Mouse (Mus musculus): ENCODE measurements at regions not wholly inside any gene's neighbourhood (a gene's known extent, or its start where the extent isn't known, plus 50 kb on each side); places are given as distances from the start of the nearest gene placed in this dataset.
"Not testable (repeated sequence)": the region's sequence is repeated elsewhere in the genome, so short reads cannot be mapped to it uniquely, and the experiment has no call there.

- in situ Hi-C loops (cut with MboI, MseI) = no loop called here
Measured at GRCm38 (mm10) chr1:65509003-65509402, 227.1 kb downstream of the Pth2r start.

GRCm38 (mm10) chr1:65535674-65536073, 253.8 kb downstream of the Pth2r start:
- in situ Hi-C loops (cut with MboI, MseI) = no loop called here

- in situ Hi-C loops (cut with MboI, MseI) = no loop called here
Measured at GRCm38 (mm10) chr1:65538509-65538908, 256.7 kb downstream of the Pth2r start.

GRCm38 (mm10) chr1:65544219-65544864, 262.5 kb downstream of the Pth2r start:
- in situ Hi-C loops (cut with MboI, MseI) = no loop called here

GRCm38 (mm10) chr1:65545336-65546060, 263.6 kb downstream of the Pth2r start:
- in situ Hi-C loops (cut with MboI, MseI) = no loop called here

GRCm38 (mm10) chr1:65548830-65549229, 267.0 kb downstream of the Pth2r start:
- in situ Hi-C loops (cut with MboI, MseI) = no loop called here

GRCm38 (mm10) chr1:65587402-65587801, 305.5 kb downstream of the Pth2r start:
- in situ Hi-C loops (cut with MboI, MseI) = no loop called here

GRCm38 (mm10) chr1:65635315-65635714, 291.0 kb upstream of the Crygf start:
- in situ Hi-C loops (cut with MboI, MseI) = loop anchor here (10.0 kb wide), 1 partner anchor 491 kb away; no protein-coding TSS in a partner anchor

- in situ Hi-C loops (cut with MboI, MseI) = loop anchor here (10.0 kb wide), 1 partner anchor 1420 kb away; no protein-coding TSS in a partner anchor
Measured at GRCm38 (mm10) chr1:65654460-65654859, 271.9 kb upstream of the Crygf start.

GRCm38 (mm10) chr1:65681960-65682359, 244.4 kb upstream of the Crygf start:
- in situ Hi-C loops (cut with MboI, MseI) = no loop called here

- in situ Hi-C loops (cut with MboI, MseI) = no loop called here
Measured at GRCm38 (mm10) chr1:65687322-65687721, 239.0 kb upstream of the Crygf start.

- in situ Hi-C loops (cut with MboI, MseI) = loop anchor here (25.0 kb wide), 1 partner anchor 1943 kb away; no protein-coding TSS in a partner anchor
Measured at GRCm38 (mm10) chr1:65730262-65730661, 196.1 kb upstream of the Crygf start.

- in situ Hi-C loops (cut with MboI, MseI) = no loop called here
Measured at GRCm38 (mm10) chr1:65757951-65758350, 168.4 kb upstream of the Crygf start.

- in situ Hi-C loops (cut with MboI, MseI) = no loop called here
Measured at GRCm38 (mm10) chr1:65761141-65761540, 165.2 kb upstream of the Crygf start.

- in situ Hi-C loops (cut with MboI, MseI) = loop anchor here (25.0 kb wide), 1 partner anchor 1888 kb away; no protein-coding TSS in a partner anchor
Measured at GRCm38 (mm10) chr1:65800244-65800643, 126.1 kb upstream of the Crygf start.

GRCm38 (mm10) chr1:65820771-65821170, 105.5 kb upstream of the Crygf start:
- in situ Hi-C loops (cut with MboI, MseI) = loop anchor here (25.0 kb wide), 1 partner anchor 1908 kb away; no protein-coding TSS in a partner anchor

GRCm38 (mm10) chr1:65841116-65841515, 85.2 kb upstream of the Crygf start:
- in situ Hi-C loops (cut with MboI, MseI) = no loop called here

GRCm38 (mm10) chr1:65847005-65847404, 79.3 kb upstream of the Crygf start:
- in situ Hi-C loops (cut with MboI, MseI) = no loop called here

GRCm38 (mm10) chr1:65873691-65874090, 52.6 kb upstream of the Crygf start:
- in situ Hi-C loops (cut with MboI, MseI) = not testable (repeated sequence)

Data from T-helper 2 cell (primary cell).